Mouse (Mus musculus): ENCODE measurements around the gene Tbc1d2b. TPM values are rescaled to one million over a fixed set of nuclear protein-coding genes. Genes with fewer than 3 reads are reported as not detected.

The Tbc1d2b gene
- polyA plus RNA-seq, 1 experiment from 2014 or later: 20.9 TPM

DNA sequence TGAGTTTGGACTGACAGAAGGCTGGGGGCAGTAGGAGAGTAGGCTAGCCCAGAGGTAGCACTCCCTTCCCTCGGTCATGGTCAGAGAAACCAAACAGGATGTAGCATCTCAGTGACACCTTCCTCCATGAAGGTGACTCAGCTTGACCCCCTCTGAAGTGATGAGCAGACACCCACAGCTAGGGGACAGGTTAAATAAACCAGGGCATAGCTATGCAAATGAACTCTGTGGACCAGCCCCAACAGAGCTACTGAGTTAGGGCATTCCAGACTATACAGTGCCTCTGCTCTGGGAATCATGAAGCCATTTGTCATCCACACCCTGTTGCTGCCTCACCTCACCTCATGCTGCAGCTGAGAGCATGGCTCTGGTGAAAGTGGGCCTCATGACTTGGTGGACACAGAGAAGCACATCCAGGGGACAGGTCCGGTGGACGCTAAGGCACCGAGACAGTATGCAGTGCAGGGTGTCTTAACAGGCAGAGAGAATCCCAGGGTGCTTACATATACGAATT is 36.6 kb downstream of the Tbc1d2b start:
- H3K4me3 ChIP-seq (ENCODE audit: low read depth, low read length): no peak overlapping the region
- ATAC-seq (replicated peaks; ENCODE audit: low FRiP score, low TSS enrichment, low read depth) (no peak), DNase-seq (ENCODE audit: low spot score) (no peak)
- H3K27ac ChIP-seq (ENCODE audit: low read depth): no peak overlapping the region
- H3K4me2 ChIP-seq (ENCODE audit: low read length): no peak overlapping the region
- H3K36me3 ChIP-seq (ENCODE audit: control insufficient read depth, insufficient read depth, low read length): peaks cover 6% of the 10 kb centered on the region; the same call in 1 of the 2 replicates
- WGBS: 82% methylated on average over 5 of the region's 5 CpGs
- 0 out of 2 replicates have a peak, but pooled peaks cover 3% of the 10 kb centered on the region for H3K4me1 ChIP-seq (replicated peaks; ENCODE audit: control insufficient read depth, insufficient read depth, low read length)
- no peaks in the 10 kb centered on the region for H3K9me3 ChIP-seq (ENCODE audit: control insufficient read depth, low read length)
- H3K9ac ChIP-seq (ENCODE audit: low read length): no peak overlapping the region
- no peaks in the 10 kb centered on the region for H3K27me3 ChIP-seq (replicated peaks; ENCODE audit: control insufficient read depth, insufficient read depth, low read length)

DNA sequence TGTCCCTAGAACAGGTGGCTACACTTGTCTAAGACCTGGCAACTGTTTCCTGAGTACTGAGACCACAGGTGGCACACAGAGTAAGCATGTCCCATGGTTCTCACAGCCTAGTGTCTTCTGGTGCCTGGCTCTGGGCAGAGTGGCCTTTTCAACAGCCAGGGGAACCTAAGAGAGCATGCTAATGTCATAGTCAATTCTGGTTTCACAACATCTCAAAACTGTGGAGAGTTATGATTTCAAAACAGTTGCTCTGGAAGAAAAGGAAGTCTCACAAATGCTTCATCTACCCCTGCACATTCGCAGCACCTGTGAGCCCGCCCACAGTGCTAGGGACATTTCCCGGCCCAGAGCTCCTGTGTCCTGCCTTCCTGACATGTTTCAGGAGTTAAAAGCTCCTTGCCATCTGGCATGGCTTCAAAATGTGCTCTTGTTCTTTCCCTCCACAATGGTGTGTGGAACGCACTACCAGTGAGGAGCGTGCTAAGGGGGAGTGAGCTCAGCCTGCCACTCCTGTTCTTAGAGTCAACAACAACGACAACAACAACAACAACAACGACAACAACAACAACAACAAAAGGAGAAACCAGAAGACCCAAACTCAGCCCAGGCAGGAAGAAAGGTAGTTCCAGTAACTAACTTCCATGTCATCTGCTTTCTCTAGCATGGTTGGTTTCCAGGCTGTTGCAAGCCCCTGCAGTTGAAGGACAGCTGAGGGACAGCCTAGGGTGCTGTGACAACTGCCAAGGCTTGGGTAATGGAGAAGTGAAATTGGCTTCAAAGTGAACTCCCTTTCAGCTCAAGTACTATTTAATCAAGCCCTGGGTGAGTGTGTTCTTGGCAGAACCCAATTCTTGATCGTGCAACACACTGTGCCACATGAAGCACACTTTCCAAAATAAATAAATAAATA is 37.6 kb downstream of the Tbc1d2b start:
- no peak overlapping the region for H3K4me2 ChIP-seq (ENCODE audit: low read length)
- WGBS: 84% methylated on average over 8 of the region's 8 CpGs
- ATAC-seq (replicated peaks; ENCODE audit: low FRiP score, low TSS enrichment, low read depth): no peak
- peaks cover 13% of the 10 kb centered on the region; the same call in 1 of the 2 replicates for H3K36me3 ChIP-seq (ENCODE audit: control insufficient read depth, insufficient read depth, low read length)
- no peak for DNase-seq (ENCODE audit: low spot score)
- no peak overlapping the region for H3K27ac ChIP-seq (ENCODE audit: low read depth)
- no peaks in the 10 kb centered on the region for H3K27me3 ChIP-seq (replicated peaks; ENCODE audit: control insufficient read depth, insufficient read depth, low read length)
- H3K4me3 ChIP-seq (ENCODE audit: low read depth, low read length): no peak overlapping the region
- H3K9me3 ChIP-seq (ENCODE audit: control insufficient read depth, low read length): no peaks in the 10 kb centered on the region
- H3K4me1 ChIP-seq (replicated peaks; ENCODE audit: control insufficient read depth, insufficient read depth, low read length): 0 out of 2 replicates have a peak, but pooled peaks cover 3% of the 10 kb centered on the region
- H3K9ac ChIP-seq (ENCODE audit: low read length): no peak overlapping the region

DNA sequence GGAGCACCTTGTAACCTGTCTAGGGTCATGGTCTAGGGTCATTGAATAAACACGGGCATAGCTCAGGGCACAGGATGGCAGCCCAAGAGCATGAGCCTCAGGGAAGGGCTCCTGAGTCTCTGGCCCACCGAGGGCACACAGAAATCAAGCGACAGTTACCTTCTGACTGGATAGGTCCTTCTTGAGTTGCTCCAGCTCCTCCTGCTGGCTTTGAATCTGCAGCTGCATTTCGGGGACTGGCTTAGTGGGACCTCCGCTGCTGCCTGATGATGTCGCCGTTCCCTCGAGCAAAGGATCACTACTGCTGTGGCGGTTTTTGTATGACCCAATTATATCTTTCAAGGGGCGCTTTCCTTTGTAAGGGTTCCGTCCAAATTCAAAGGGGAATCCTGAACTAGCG is 43.4 kb downstream of the Tbc1d2b start:
- ATAC-seq (replicated peaks; ENCODE audit: low FRiP score, low TSS enrichment, low read depth) (no peak; the same call in 1 of the 2 replicates), DNase-seq (ENCODE audit: low spot score) (no peak)
- peaks cover 56% of the 10 kb centered on the region for H3K36me3 ChIP-seq (ENCODE audit: control insufficient read depth, insufficient read depth, low read length)
- 77% methylated on average over 12 of the region's 12 CpGs for WGBS
- no peak overlapping the region for H3K9ac ChIP-seq (ENCODE audit: low read length)
- H3K27ac ChIP-seq (ENCODE audit: low read depth): no peak overlapping the region
- no peaks in the 10 kb centered on the region for H3K9me3 ChIP-seq (ENCODE audit: control insufficient read depth, low read length)
- H3K4me2 ChIP-seq (ENCODE audit: low read length): no peak overlapping the region
- H3K27me3 ChIP-seq (replicated peaks; ENCODE audit: control insufficient read depth, insufficient read depth, low read length): no peaks in the 10 kb centered on the region
- no peak overlapping the region for H3K4me3 ChIP-seq (ENCODE audit: low read depth, low read length)
- H3K4me1 ChIP-seq (replicated peaks; ENCODE audit: control insufficient read depth, insufficient read depth, low read length): no peaks in the 10 kb centered on the region

GRCm38 (mm10) chr9:90226742-90227096 is 43.9 kb downstream of the Tbc1d2b start:
- Histone ChIP-seq H3K4me3 (ENCODE audit: low read depth, low read length) (no peak overlapping the region), H3K4me2 (ENCODE audit: low read length) (no peak overlapping the region), H3K9ac (ENCODE audit: low read length) (no peak overlapping the region), H3K4me1 (replicated peaks; ENCODE audit: control insufficient read depth, insufficient read depth, low read length) (no peaks in the 10 kb centered on the region), H3K36me3 (ENCODE audit: control insufficient read depth, insufficient read depth, low read length) (peaks cover 60% of the 10 kb centered on the region), H3K27ac (ENCODE audit: low read depth) (no peak overlapping the region), H3K27me3 (replicated peaks; ENCODE audit: control insufficient read depth, insufficient read depth, low read length) (no peaks in the 10 kb centered on the region), H3K9me3 (ENCODE audit: control insufficient read depth, low read length) (no peaks in the 10 kb centered on the region)
- ATAC-seq (replicated peaks; ENCODE audit: low FRiP score, low TSS enrichment, low read depth) (no peak), DNase-seq (ENCODE audit: low spot score) (no peak)
- WGBS: 84% methylated on average over 2 of the region's 2 CpGs

GRCm38 (mm10) chr9:90226081-90226741 is 44.4 kb downstream of the Tbc1d2b start:
- Histone ChIP-seq H3K9ac (ENCODE audit: low read length) (no peak overlapping the region), H3K4me1 (replicated peaks; ENCODE audit: control insufficient read depth, insufficient read depth, low read length) (no peaks in the 10 kb centered on the region), H3K27me3 (replicated peaks; ENCODE audit: control insufficient read depth, insufficient read depth, low read length) (no peaks in the 10 kb centered on the region), H3K4me2 (ENCODE audit: low read length) (no peak overlapping the region), H3K9me3 (ENCODE audit: control insufficient read depth, low read length) (no peaks in the 10 kb centered on the region), H3K27ac (ENCODE audit: low read depth) (no peak overlapping the region), H3K36me3 (ENCODE audit: control insufficient read depth, insufficient read depth, low read length) (peaks cover 61% of the 10 kb centered on the region), H3K4me3 (ENCODE audit: low read depth, low read length) (no peak overlapping the region)
- ATAC-seq (replicated peaks; ENCODE audit: low FRiP score, low TSS enrichment, low read depth): no peak
- 82% methylated on average over 21 of the region's 21 CpGs for WGBS
- no peak for DNase-seq (ENCODE audit: low spot score)

- no peak for ATAC-seq (replicated peaks; ENCODE audit: low FRiP score, low TSS enrichment, low read depth)
- no peaks in the 10 kb centered on the region for H3K27me3 ChIP-seq (replicated peaks; ENCODE audit: control insufficient read depth, insufficient read depth, low read length)
- H3K9me3 ChIP-seq (ENCODE audit: control insufficient read depth, low read length): no peaks in the 10 kb centered on the region
- H3K9ac ChIP-seq (ENCODE audit: low read length): no peak overlapping the region
- DNase-seq (ENCODE audit: low spot score): no peak
- 95% methylated on average over 3 of the region's 3 CpGs for WGBS
- peaks cover 78% of the 10 kb centered on the region for H3K36me3 ChIP-seq (ENCODE audit: control insufficient read depth, insufficient read depth, low read length)
- no peak overlapping the region for H3K4me2 ChIP-seq (ENCODE audit: low read length)
- H3K4me1 ChIP-seq (replicated peaks; ENCODE audit: control insufficient read depth, insufficient read depth, low read length): no peaks in the 10 kb centered on the region
- no peak overlapping the region for H3K27ac ChIP-seq (ENCODE audit: low read depth)
- no peak overlapping the region for H3K4me3 ChIP-seq (ENCODE audit: low read depth, low read length)
Observed at GRCm38 (mm10) chr9:90222275-90222674, 48.3 kb downstream of the Tbc1d2b start.

DNA sequence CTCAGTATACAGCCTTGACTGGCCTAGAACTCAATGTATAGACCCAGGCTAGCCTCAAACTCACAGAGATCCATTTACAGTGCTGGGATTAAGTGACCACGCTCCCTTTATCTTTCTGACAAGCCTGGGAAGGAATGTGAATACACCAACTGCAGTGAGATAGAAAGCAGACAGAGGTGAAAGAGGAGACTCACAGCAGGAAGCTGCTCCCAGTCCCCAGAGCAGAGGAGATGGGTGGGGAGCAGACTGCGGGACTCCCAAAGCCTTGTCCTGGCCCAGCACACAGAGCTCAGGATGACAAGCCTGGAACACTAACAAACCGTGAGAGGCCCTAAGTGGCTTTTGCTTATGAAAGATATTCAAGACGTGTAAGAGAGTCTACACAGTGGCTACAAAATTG is 53.1 kb downstream of the Tbc1d2b start:
- DNase-seq (ENCODE audit: low spot score): no peak
- no peak for ATAC-seq (replicated peaks; ENCODE audit: low FRiP score, low TSS enrichment, low read depth)
- Histone ChIP-seq H3K27ac (ENCODE audit: low read depth) (no peak overlapping the region), H3K4me3 (ENCODE audit: low read depth, low read length) (no peak overlapping the region), H3K9ac (ENCODE audit: low read length) (no peak overlapping the region), H3K27me3 (replicated peaks; ENCODE audit: control insufficient read depth, insufficient read depth, low read length) (no peaks in the 10 kb centered on the region), H3K4me2 (ENCODE audit: low read length) (no peak overlapping the region), H3K36me3 (ENCODE audit: control insufficient read depth, insufficient read depth, low read length) (peaks cover 81% of the 10 kb centered on the region), H3K9me3 (ENCODE audit: control insufficient read depth, low read length) (no peaks in the 10 kb centered on the region), H3K4me1 (replicated peaks; ENCODE audit: control insufficient read depth, insufficient read depth, low read length) (no peaks in the 10 kb centered on the region)
- 52% methylated on average over 4 of the region's 4 CpGs for WGBS

DNA sequence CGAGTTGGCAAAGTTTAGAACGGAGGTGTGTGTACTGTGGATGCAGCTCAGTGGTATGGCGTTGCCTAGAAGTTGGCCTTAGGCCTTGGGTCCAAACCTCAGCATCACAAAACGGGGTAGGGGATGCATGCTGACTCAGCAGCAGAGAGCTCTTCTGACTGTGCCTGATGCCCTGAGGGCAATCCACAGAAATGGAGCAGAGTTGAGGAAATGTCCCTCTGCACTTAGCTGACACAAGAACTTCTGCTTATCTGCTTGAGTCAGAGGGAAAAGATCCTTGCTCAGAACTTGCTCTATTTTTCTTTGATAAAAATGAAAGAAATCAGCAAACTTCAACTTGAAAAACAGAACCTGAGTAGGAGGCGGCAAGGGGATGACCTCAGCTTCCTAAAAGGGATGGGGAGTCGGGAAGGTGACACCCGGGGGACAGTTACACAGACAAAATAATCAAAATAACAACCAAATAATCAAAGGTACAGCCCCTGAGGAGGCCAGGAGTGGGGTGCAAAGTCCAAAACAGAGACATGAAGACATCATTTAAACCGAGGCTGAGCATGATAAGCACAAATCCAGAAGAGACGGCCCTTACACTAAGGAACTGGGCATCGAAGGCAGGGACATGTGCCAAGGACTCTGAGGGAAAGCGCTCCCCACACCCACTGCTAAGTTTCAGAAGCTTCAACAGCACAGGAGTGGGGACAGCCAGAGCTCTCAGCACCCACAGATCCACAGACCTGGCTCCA is 54.2 kb downstream of the Tbc1d2b start:
- Histone ChIP-seq H3K4me2 (ENCODE audit: low read length) (no peak overlapping the region), H3K4me3 (ENCODE audit: low read depth, low read length) (no peak overlapping the region), H3K9ac (ENCODE audit: low read length) (no peak overlapping the region), H3K4me1 (replicated peaks; ENCODE audit: control insufficient read depth, insufficient read depth, low read length) (no peaks in the 10 kb centered on the region), H3K36me3 (ENCODE audit: control insufficient read depth, insufficient read depth, low read length) (peaks cover 72% of the 10 kb centered on the region), H3K27me3 (replicated peaks; ENCODE audit: control insufficient read depth, insufficient read depth, low read length) (no peaks in the 10 kb centered on the region), H3K9me3 (ENCODE audit: control insufficient read depth, low read length) (no peaks in the 10 kb centered on the region), H3K27ac (ENCODE audit: low read depth) (no peak overlapping the region)
- 80% methylated on average over 11 of the region's 11 CpGs for WGBS
- ATAC-seq (replicated peaks; ENCODE audit: low FRiP score, low TSS enrichment, low read depth) (no peak), DNase-seq (ENCODE audit: low spot score) (no peak)
